Mouse (Mus musculus) c-Kit-negative CD71-positive TER-119-positive erythroid progenitor cells, embryonic 14.5 days (primary cell): ENCODE results near the gene Slc4a1.
A peak's percentile ranks its signal among the peaks of the same experiment; 100 is the strongest.
"Not testable (repeated sequence)": the region's sequence is repeated elsewhere in the genome, so short reads cannot be mapped to it uniquely, and the experiment has no call there.

Source experiments
- DNase-seq: peaks from one replicate; pipeline ENCODE4 v3.0.0-alpha.2; 2013; ENCODE audit warnings: low read depth, low spot score

Slc4a1 gene

DNA sequence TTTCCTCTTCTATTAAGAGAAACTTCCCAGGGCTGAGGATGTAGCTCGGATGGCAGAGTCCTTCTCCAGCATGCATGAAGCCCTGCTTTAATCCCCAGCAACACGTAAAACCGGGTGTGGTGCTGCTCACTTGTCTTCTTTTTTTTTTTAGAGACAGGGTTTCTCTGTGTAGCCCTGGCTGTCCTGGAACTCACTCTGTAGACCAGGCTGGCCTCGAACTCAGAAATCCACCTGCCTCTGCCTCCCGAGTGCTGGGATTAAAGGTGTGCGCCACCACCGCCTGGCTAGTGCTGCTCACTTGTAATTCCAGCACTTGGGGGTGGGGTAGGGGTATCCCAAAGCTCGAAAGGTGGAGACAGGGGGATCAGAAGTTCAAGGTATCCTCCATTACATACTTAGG lies at the start of gene Slc4a1:
TSS of gene Slc4a1 (minus strand) at position 101 of the 400 bp plus-strand sequence.
- DNase-seq = peak; percentile 60

GRCm38 (mm10) chr11:102415034-102415802 lies 49.2 kb upstream of the Slc4a1 start:
- DNase-seq = no peak

GRCm38 (mm10) chr11:102413059-102413458 lies 47.1 kb upstream of the Slc4a1 start:
- DNase-seq = no peak

- peak; percentile 94 for DNase-seq
Observed at GRCm38 (mm10) chr11:102411704-102412103, 45.7 kb upstream of the Slc4a1 start.

- DNase-seq = no peak
Observed at GRCm38 (mm10) chr11:102411061-102411460, 45.1 kb upstream of the Slc4a1 start.

DNA sequence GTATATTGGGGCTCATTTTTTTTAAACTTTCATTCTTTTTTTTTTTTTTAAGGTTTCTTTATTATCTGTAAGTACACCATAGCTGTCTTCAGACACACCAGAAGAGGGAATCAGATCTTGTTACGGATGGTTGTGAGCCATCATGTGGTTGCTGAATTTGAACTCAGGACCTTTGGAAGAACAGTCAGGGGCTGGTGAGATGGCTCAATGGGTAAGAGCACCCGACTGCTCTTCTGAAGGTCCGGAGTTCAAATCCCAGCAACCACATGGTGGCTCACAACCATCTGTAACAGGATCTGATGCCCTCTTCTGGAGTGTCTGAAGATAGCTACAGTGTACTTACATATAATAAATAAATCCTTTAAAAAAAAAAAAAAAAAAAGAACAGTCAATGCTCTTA lies 44.3 kb upstream of the Slc4a1 start:
- not testable (repeated sequence) for DNase-seq

DNA sequence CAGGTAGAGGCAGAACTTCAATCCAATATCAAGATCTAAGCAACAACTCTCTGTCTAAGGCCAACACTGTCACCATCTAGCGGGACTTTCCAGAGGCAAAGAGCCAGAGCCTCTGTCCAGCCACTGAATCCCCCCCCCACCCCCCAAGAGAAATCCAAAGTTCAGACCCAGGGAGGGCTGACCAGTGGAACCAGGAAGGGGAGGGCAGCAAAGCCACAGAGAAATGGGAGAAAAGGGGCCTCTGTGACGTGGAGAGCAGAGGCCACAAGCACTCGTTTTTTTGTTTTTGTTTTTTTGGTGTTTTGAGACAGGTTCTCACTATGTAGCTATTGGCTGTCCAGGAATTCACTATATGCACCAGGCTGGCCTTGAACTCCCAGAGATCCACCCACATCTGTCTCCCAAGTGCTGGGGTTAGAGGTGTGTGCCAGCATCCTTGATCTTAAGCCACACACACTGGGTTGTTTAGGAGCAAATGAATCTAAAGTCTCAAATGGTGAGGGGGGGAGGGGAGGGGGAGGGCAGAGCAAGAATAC lies 43.9 kb upstream of the Slc4a1 start:
- no peak for DNase-seq

GRCm38 (mm10) chr11:102408888-102409794 lies 43.1 kb upstream of the Slc4a1 start:
- no peak for DNase-seq

DNA sequence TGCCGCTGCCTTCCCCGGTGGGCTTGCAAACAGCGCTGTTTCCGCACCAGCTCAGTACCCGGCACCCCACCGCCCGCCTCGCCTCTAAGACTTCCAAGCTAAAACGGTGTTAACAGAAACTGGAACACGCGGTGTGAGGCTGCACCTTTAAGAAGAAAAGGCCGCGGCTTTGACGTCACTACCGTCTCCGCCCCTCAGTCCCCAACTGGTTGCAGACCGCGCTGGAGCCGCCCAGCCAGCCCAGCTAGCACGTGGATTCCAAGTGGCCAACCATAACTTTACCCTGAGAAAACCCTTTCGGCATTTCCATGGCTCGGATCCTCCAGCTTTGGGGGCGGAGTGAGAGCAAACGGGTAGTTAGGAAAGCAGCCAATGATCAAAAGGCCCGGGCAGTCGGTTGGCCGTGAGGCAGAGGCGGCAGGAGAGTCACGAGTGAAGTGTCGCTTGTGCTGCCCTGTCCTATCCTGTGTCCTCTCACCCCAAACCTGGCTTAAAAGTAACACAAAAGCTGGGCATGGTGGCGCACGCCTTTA lies 42.4 kb upstream of the Slc4a1 start:
- peak; percentile 97 for DNase-seq

- DNase-seq = no peak
Observed at GRCm38 (mm10) chr11:102407834-102408215, 41.8 kb upstream of the Slc4a1 start, which contains the start of gene Slc25a39. Slc25a39 (minus strand) TSS chr11:102407946.

DNA sequence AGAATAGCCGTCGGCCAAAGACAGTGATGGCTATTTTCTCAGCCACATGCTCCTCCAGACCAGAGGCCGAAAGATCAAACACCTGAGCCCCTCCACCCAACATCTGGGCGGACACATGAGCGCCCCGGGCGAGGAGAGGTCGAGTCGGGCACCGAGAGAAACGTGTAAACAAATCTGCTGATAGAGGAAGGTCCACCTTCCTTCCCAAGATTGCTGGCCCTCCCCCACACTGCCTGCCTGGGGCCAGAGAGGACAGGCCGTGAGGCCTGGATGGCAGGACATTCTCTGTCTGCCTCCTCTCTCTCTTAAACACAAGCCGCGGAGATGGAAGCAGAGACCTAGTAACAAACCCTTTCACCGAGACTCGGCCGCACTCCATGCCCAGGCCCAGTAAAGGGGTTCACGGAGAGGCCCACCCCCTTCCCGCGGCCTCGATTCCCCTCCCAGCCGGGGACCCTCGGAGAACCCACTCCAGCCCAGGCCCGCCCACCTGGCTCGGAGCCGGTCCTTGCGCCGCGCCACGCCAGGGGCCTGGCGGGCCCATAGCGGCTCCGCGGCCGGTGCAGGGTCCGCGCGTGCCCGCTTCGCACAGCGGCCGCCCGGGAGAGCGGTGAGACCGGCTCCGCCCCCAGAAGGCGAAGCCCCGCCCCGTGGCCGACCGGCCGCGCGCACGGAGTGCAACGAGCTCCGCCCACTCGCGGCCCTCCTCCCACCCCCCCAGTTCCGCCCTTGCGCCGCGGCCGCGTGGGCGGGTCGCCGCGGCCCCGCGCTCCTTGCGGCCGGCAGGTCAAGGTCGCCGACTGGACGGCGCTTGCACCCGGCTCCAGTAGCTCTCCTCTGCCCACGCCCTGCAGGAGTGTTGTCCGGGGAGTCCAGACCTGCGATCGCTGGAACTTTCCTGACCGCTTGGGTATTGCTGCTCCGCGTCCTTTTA lies 41.2 kb upstream of the Slc4a1 start:
- DNase-seq = peak; percentile 85

- no peak for DNase-seq
Observed at GRCm38 (mm10) chr11:102406401-102406800, 40.4 kb upstream of the Slc4a1 start.

- no peak for DNase-seq
Observed at GRCm38 (mm10) chr11:102405544-102406285, 39.7 kb upstream of the Slc4a1 start.

DNA sequence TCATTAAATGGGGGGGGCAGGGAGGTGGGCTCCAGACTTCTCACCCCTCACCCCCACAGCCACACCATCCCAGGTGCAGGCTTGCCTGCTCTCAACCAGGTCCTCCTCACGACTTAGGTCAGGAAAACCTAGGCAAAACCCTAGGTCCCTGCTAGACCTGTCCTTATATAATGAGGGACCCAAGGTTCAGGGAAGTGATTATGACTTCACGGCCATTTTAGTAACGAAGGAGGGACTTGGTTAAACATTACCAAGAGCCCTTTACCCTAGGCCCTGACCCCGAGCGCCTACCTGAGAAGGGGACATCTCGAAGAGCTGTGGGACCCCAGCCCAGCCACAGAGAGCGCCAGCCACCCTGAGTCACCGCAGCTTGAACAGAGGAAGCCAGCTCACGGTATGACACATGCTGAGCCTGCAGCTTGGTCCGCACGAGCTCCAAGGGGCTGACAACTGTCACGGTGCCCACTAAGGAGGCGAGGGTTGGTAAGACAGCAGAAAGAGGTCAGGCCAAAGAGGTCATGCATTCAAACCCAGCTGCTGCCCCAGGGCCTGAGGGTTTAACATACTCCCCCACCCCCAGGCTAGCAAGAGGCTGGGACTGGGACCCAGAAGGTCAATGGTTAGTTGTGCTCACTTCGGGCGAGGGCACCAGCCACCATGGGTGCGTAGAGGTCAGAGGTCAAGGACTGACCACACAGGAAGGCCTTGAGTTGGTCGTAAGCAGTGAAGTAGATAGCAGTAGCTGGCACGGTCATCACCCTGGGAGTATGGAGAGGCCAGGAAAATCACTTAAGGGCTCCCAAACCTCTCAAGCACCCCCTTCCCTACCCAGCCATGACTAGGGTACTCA lies 38.4 kb upstream of the Slc4a1 start:
- DNase-seq = no peak

DNA sequence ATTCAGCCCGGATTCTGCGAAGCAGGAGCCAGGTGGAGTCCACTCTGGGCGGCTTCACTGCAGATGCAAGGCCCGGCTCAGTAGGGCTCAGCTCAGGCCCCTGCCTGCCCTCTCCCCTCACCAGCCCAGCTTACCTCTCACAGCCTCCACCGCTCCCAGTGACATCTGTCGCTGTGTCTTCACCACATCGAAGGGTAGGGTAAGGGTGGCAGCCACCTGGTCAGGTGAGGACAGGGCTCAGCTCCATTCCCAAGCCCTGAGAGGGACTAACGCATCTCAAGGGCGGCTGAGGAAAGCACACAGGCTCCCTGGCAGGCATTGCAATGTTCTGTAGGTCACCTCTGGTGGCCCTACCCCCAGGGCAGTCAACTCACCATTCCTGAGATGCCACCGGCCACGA lies 37.7 kb upstream of the Slc4a1 start:
- DNase-seq = no peak

- no peak for DNase-seq
Observed at GRCm38 (mm10) chr11:102401898-102402500, 36.0 kb upstream of the Slc4a1 start.

GRCm38 (mm10) chr11:102400513-102401084 lies 34.6 kb upstream of the Slc4a1 start:
- no peak for DNase-seq

- DNase-seq = no peak
Observed at GRCm38 (mm10) chr11:102399610-102400072, 33.6 kb upstream of the Slc4a1 start.
